Mouse (Mus musculus): ENCODE results near the gene Vps4a. TPM values are rescaled to one million over a fixed set of nuclear protein-coding genes. Genes with fewer than 3 reads are reported as not detected.
"Not testable (repeated sequence)": the region's sequence is repeated elsewhere in the genome, so short reads cannot be mapped to it uniquely, and the experiment has no call there.

Gene Vps4a
- polyA plus RNA-seq (2014; fragmentation: Nextera tagmentation; extraction: Ambion mirVana): 57.2 and 62.9 TPM in 2 replicates

DNA sequence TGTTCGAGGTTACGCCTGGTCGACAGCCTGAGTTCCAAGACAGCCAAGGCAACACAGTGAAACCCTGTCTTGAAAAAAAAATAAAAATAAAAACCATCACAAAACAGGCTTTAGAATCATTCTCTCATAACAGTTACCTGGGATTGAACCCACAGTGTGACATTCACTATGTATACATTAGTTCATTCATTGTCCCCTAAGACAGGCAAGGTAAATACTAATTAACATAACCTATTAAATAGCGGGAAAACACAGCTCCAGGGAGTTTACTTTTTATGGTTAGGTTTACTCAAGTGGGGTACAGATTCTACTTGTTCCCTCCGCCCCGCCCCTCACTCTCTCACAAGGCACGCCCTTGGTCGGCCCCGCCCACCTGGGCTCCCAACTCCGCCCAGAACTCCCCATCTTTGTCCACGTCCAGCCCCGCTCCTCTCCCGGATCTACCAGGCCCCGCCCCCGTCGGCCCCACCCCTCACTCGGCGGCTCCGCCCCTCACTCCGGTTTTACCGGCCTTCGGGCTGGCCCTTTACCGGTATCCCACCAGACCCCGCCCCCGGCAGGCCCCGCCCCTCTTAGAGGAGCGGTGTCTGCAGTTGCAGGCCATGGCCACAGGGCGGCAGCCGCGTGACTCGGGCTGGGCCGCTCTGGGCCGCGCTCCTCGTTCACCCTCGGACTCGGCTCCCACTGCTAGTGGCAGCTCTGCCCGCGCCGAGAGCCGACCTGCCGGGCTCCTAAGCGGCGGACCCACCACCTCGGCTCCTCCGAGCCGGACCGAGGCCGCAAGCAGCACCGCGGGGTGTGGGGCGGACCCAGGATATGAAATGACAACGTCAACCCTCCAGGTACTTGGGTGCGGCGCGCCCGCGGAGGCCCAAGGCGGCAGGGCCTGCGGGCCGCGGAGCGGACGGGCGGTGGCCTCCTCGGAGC, at the start of gene Vps4a:
Vps4a (plus strand) TSS at position 573 of the 927 bp plus-strand sequence.
- no peaks in the 10 kb centered on the region for H3K27me3 ChIP-seq (ENCODE audit: control insufficient read depth, insufficient read depth, low read length)
- H3K27ac ChIP-seq (ENCODE audit: low read depth, low read length): peak within 1 kb of the TSS; percentile 70
- 4% methylated on average over 66 of the region's 66 CpGs for WGBS

GRCm38 (mm10) chr8:106985404-106985821, 45.6 kb upstream of the Vps4a start:
- no peak overlapping the region for H3K27ac ChIP-seq (ENCODE audit: low read depth, low read length)
- WGBS: 67% methylated on average over 9 of the region's 9 CpGs
- no peak overlapping the region for H3K4me2 ChIP-seq (replicated peaks; ENCODE audit: low read depth, low read length)
- no peak for ATAC-seq (ENCODE audit: low FRiP score, low TSS enrichment)
- no peaks in the 10 kb centered on the region for H3K27me3 ChIP-seq (ENCODE audit: control insufficient read depth, insufficient read depth, low read length)
- H3K4me1 ChIP-seq (ENCODE audit: control insufficient read depth, insufficient read depth, low read length): no peaks in the 10 kb centered on the region
- peaks cover 10% of the 10 kb centered on the region; the same call in 1 of the 2 replicates for H3K36me3 ChIP-seq (ENCODE audit: control insufficient read depth, insufficient read depth, low read length)
- H3K4me3 ChIP-seq (ENCODE audit: low read length): no peak overlapping the region
- no peak overlapping the region for H3K9ac ChIP-seq (ENCODE audit: low read depth, low read length)
- H3K9me3 ChIP-seq (ENCODE audit: control insufficient read depth, low read length): no peaks in the 10 kb centered on the region

More for the DNA sequence above, at the start of gene Vps4a:
- H3K4me2 ChIP-seq (replicated peaks; ENCODE audit: low read depth, low read length): peak within 1 kb of the TSS; percentile 82
- H3K4me3 ChIP-seq (ENCODE audit: low read length): peak within 1 kb of the TSS; percentile 94
- peaks cover 7% of the 10 kb centered on the region; the same call in 1 of the 2 replicates for H3K4me1 ChIP-seq (ENCODE audit: control insufficient read depth, insufficient read depth, low read length)
- H3K9me3 ChIP-seq (ENCODE audit: control insufficient read depth, low read length): no peaks in the 10 kb centered on the region
- no peaks in the 10 kb centered on the region for H3K36me3 ChIP-seq (ENCODE audit: control insufficient read depth, insufficient read depth, low read length)
- peak; percentile 96 for ATAC-seq (ENCODE audit: low FRiP score, low TSS enrichment)
- H3K9ac ChIP-seq (ENCODE audit: low read depth, low read length): peak within 1 kb of the TSS; percentile 95

- Histone ChIP-seq H3K36me3 (ENCODE audit: control insufficient read depth, insufficient read depth, low read length) (peaks cover 10% of the 10 kb centered on the region; the same call in 1 of the 2 replicates), H3K9me3 (ENCODE audit: control insufficient read depth, low read length) (no peaks in the 10 kb centered on the region), H3K27me3 (ENCODE audit: control insufficient read depth, insufficient read depth, low read length) (no peaks in the 10 kb centered on the region), H3K4me3 (ENCODE audit: low read length) (no peak overlapping the region), H3K9ac (ENCODE audit: low read depth, low read length) (no peak overlapping the region), H3K4me1 (ENCODE audit: control insufficient read depth, insufficient read depth, low read length) (no peaks in the 10 kb centered on the region), H3K27ac (ENCODE audit: low read depth, low read length) (no peak overlapping the region), H3K4me2 (replicated peaks; ENCODE audit: low read depth, low read length) (no peak overlapping the region)
- no peak for ATAC-seq (ENCODE audit: low FRiP score, low TSS enrichment)
These were observed 45.1 kb upstream of the Vps4a start for GRCm38 (mm10) chr8:106985951-106986350.

GRCm38 (mm10) chr8:106987557-106987956, 43.5 kb upstream of the Vps4a start:
- Histone ChIP-seq H3K9ac (ENCODE audit: low read depth, low read length) (no peak overlapping the region), H3K4me2 (replicated peaks; ENCODE audit: low read depth, low read length) (no peak overlapping the region), H3K9me3 (ENCODE audit: control insufficient read depth, low read length) (no peaks in the 10 kb centered on the region), H3K27me3 (ENCODE audit: control insufficient read depth, insufficient read depth, low read length) (no peaks in the 10 kb centered on the region), H3K4me1 (ENCODE audit: control insufficient read depth, insufficient read depth, low read length) (no peaks in the 10 kb centered on the region), H3K4me3 (ENCODE audit: low read length) (no peak overlapping the region), H3K27ac (ENCODE audit: low read depth, low read length) (no peak overlapping the region), H3K36me3 (ENCODE audit: control insufficient read depth, insufficient read depth, low read length) (peaks cover 15% of the 10 kb centered on the region; the same call in 1 of the 2 replicates)
- no peak for ATAC-seq (ENCODE audit: low FRiP score, low TSS enrichment)

- no peak overlapping the region for H3K27ac ChIP-seq (ENCODE audit: low read depth, low read length)
- no peak overlapping the region for H3K9ac ChIP-seq (ENCODE audit: low read depth, low read length)
- 92% methylated on average over 7 of the region's 7 CpGs for WGBS
- H3K36me3 ChIP-seq (ENCODE audit: control insufficient read depth, insufficient read depth, low read length): peaks cover 15% of the 10 kb centered on the region
- H3K4me1 ChIP-seq (ENCODE audit: control insufficient read depth, insufficient read depth, low read length): no peaks in the 10 kb centered on the region
- H3K4me2 ChIP-seq (replicated peaks; ENCODE audit: low read depth, low read length): no peak overlapping the region
- ATAC-seq (ENCODE audit: low FRiP score, low TSS enrichment): no peak
- H3K4me3 ChIP-seq (ENCODE audit: low read length): no peak overlapping the region
- H3K27me3 ChIP-seq (ENCODE audit: control insufficient read depth, insufficient read depth, low read length): no peaks in the 10 kb centered on the region
- H3K9me3 ChIP-seq (ENCODE audit: control insufficient read depth, low read length): no peaks in the 10 kb centered on the region
These were observed 39.6 kb upstream of the Vps4a start for GRCm38 (mm10) chr8:106991393-106991792.

DNA sequence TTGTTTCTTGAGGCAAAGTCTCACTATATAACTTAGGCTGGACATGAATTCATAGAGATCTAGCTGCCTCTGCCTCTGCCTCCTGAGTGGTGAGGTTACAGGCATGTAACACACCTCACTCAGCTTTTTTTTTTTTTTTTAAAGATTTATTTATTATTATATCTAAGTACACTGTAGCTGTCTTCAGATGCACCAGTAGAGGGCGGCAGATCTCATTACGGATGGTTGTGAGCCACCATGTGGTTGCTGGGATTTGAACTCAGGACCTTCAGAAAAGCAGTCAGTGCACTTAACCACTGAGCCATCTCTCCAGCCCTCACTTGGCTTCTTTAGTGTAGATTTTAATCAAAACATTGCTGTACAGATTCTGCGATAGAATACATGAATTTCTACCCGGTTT, 34.7 kb upstream of the Vps4a start:
- WGBS: 86% methylated on average over 4 of the region's 4 CpGs
- not testable (repeated sequence) for H3K9me3 ChIP-seq (ENCODE audit: control insufficient read depth, low read length); H3K4me2 ChIP-seq (replicated peaks; ENCODE audit: low read depth, low read length); H3K27me3 ChIP-seq (ENCODE audit: control insufficient read depth, insufficient read depth, low read length); H3K4me3 ChIP-seq (ENCODE audit: low read length); ATAC-seq (ENCODE audit: low FRiP score, low TSS enrichment); H3K27ac ChIP-seq (ENCODE audit: low read depth, low read length); H3K9ac ChIP-seq (ENCODE audit: low read depth, low read length); H3K4me1 ChIP-seq (ENCODE audit: control insufficient read depth, insufficient read depth, low read length)
- H3K36me3 ChIP-seq (ENCODE audit: control insufficient read depth, insufficient read depth, low read length): peaks cover 21% of the 10 kb centered on the region

- no peak overlapping the region for H3K4me3 ChIP-seq (ENCODE audit: low read length)
- H3K27me3 ChIP-seq (ENCODE audit: control insufficient read depth, insufficient read depth, low read length): no peaks in the 10 kb centered on the region
- H3K4me1 ChIP-seq (ENCODE audit: control insufficient read depth, insufficient read depth, low read length): no peaks in the 10 kb centered on the region
- peaks cover 14% of the 10 kb centered on the region for H3K36me3 ChIP-seq (ENCODE audit: control insufficient read depth, insufficient read depth, low read length)
- no peak for ATAC-seq (ENCODE audit: low FRiP score, low TSS enrichment)
- H3K9ac ChIP-seq (ENCODE audit: low read depth, low read length): no peak overlapping the region
- no peaks in the 10 kb centered on the region for H3K9me3 ChIP-seq (ENCODE audit: control insufficient read depth, low read length)
- 82% methylated on average over 4 of the region's 4 CpGs for WGBS
- H3K4me2 ChIP-seq (replicated peaks; ENCODE audit: low read depth, low read length): no peak overlapping the region
- H3K27ac ChIP-seq (ENCODE audit: low read depth, low read length): no peak overlapping the region
These were observed 33.6 kb upstream of the Vps4a start for GRCm38 (mm10) chr8:106997416-106997815.

DNA sequence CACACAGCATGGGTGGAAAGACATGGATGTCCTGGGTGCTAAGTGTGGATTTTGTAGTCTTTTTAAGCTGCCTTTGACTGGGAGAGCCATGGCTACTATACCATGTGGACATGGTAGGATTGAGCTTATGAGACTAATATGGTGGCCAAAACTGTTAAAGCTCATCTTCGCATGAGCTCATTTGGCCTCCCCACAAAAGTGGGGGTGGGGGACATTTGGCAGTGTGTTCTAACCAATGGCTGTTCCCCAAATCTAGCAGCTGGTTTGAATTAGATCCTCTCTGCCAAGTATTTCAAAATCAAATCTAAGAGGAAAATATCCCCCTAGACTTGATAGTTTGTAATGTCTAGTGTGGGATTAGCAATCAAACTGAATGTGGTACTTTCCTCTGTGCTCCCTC, 32.0 kb upstream of the Vps4a start:
- WGBS: 94% methylated on average over 1 of the region's 1 CpGs
- ATAC-seq (ENCODE audit: low FRiP score, low TSS enrichment): no peak

GRCm38 (mm10) chr8:107002532-107002931, 28.5 kb upstream of the Vps4a start:
- Histone ChIP-seq H3K27ac (ENCODE audit: low read depth, low read length) (peak overlapping the region; percentile 38; the same call in 1 of the 2 replicates), H3K36me3 (ENCODE audit: control insufficient read depth, insufficient read depth, low read length) (peaks cover 12% of the 10 kb centered on the region; the same call in 1 of the 2 replicates), H3K9me3 (ENCODE audit: control insufficient read depth, low read length) (no peaks in the 10 kb centered on the region), H3K4me3 (ENCODE audit: low read length) (no peak overlapping the region), H3K4me2 (replicated peaks; ENCODE audit: low read depth, low read length) (no peak overlapping the region), H3K27me3 (ENCODE audit: control insufficient read depth, insufficient read depth, low read length) (no peaks in the 10 kb centered on the region), H3K4me1 (ENCODE audit: control insufficient read depth, insufficient read depth, low read length) (no peaks in the 10 kb centered on the region), H3K9ac (ENCODE audit: low read depth, low read length) (no peak overlapping the region)
- peak; percentile 77 for ATAC-seq (ENCODE audit: low FRiP score, low TSS enrichment)
- WGBS: 37% methylated on average over 5 of the region's 5 CpGs

More for the DNA sequence above, 32.0 kb upstream of the Vps4a start:
- Histone ChIP-seq H3K4me2 (replicated peaks; ENCODE audit: low read depth, low read length) (no peak overlapping the region), H3K9ac (ENCODE audit: low read depth, low read length) (no peak overlapping the region), H3K27me3 (ENCODE audit: control insufficient read depth, insufficient read depth, low read length) (no peaks in the 10 kb centered on the region), H3K36me3 (ENCODE audit: control insufficient read depth, insufficient read depth, low read length) (peaks cover 10% of the 10 kb centered on the region; the same call in 1 of the 2 replicates), H3K27ac (ENCODE audit: low read depth, low read length) (no peak overlapping the region), H3K9me3 (ENCODE audit: control insufficient read depth, low read length) (no peaks in the 10 kb centered on the region), H3K4me3 (ENCODE audit: low read length) (no peak overlapping the region), H3K4me1 (ENCODE audit: control insufficient read depth, insufficient read depth, low read length) (no peaks in the 10 kb centered on the region)
